Mouse (Mus musculus) heart, postnatal 0 days (tissue): ENCODE measurements around the gene Srf. TPM values are rescaled to one million over a fixed set of nuclear protein-coding genes. Genes with fewer than 3 reads are reported as not detected.

Source experiments
- ATAC-seq: fragments of 200-750 bp; cut with Nextera tagmentation; 2 replicates; pipeline ENCODE4 v1.8.0; 2017; ENCODE audit warnings: low read depth, moderate number of reproducible peaks, moderate library complexity; ENCODE audit not compliant: insufficient read depth
- DNase-seq: peaks from one replicate; pipeline ENCODE4 v3.0.0-alpha.2; 2016; ENCODE audit warnings: low spot score
- H3K27ac ChIP-seq: fragments of 300-500 bp; sonication (generic); 2 replicates; pipeline ENCODE4 v1.5.1; 2014; ENCODE audit warnings: low read depth, mild to moderate bottlenecking
- H3K27me3 ChIP-seq: fragments of 300-500 bp; sonication (generic); 2 replicates; pipeline ENCODE4 v1.6.1; 2014; ENCODE audit warnings: low read length, mixed read lengths; ENCODE audit not compliant: control insufficient read depth, insufficient read depth
- H3K36me3 ChIP-seq: fragments of 300-500 bp; sonication (generic); replicated peaks from 2 replicates; pipeline ENCODE4 v1.6.1; 2014; ENCODE audit warnings: low read length, mixed read lengths; ENCODE audit not compliant: control insufficient read depth, insufficient read depth
- H3K4me1 ChIP-seq: fragments of 300-500 bp; sonication (generic); 2 replicates; pipeline ENCODE4 v1.6.1; 2014; ENCODE audit warnings: antibody characterized with exemption; ENCODE audit not compliant: control insufficient read depth, insufficient read depth
- H3K4me2 ChIP-seq: fragments of 300-500 bp; sonication (generic); 2 replicates; pipeline ENCODE4 v1.6.1; 2014; ENCODE audit warnings: low read depth, mild to moderate bottlenecking, low read length, moderate library complexity
- H3K4me3 ChIP-seq: fragments of 300-500 bp; sonication (generic); 2 replicates; pipeline ENCODE4 v1.5.1; 2014; ENCODE audit warnings: low read depth, low read length
- H3K9ac ChIP-seq: fragments of 300-500 bp; sonication (generic); replicated peaks from 2 replicates; pipeline ENCODE4 v1.6.1; 2014; ENCODE audit warnings: low read depth, low read length, mixed read lengths
- H3K9me3 ChIP-seq: fragments of 300-500 bp; sonication (generic); replicated peaks from 2 replicates; pipeline ENCODE4 v1.6.1; 2016; ENCODE audit warnings: low read length; ENCODE audit not compliant: control insufficient read depth
- CTCF ChIP-seq: IDR thresholded peaks from 2 replicates; pipeline ENCODE4 v1.5.1; 2016; ENCODE audit warnings: antibody characterized with exemption, control low read depth, low read depth
- EP300 ChIP-seq: IDR thresholded peaks from 2 replicates; pipeline ENCODE4 v1.6.1; 2016; ENCODE audit warnings: antibody characterized with exemption, low read depth
- WGBS: fragments of 180-500 bp; shearing (Covaris S2); extraction: QIAGEN DNeasy Blood & Tissue Kit; methylation state at CpG from one replicate; pipeline ENCODE4 v1.1.7; 2014; 5-methylcytosine and 5-hydroxymethylcytosine counted together
- polyA plus RNA-seq: library from polyadenylated mRNA; unstranded; fragments of >200 nt; fragmentation: Nextera tagmentation; extraction: Ambion mirVana; gene quantifications from 2 replicates; pipeline ENCODE4 v1.2.1, GENCODE M21; 2015
- total RNA-seq: library from RNA; depleted of rRNA; stranded (reverse); fragments of >200 nt; gene quantifications from 2 replicates; pipeline ENCODE4 v1.2.3, GENCODE M21; 2014; ENCODE audit warnings: low replicate concordance

Gene Srf
- total and polyA plus RNA-seq, 2 experiments from 2014 or later: 8.8 to 192 TPM

DNA sequence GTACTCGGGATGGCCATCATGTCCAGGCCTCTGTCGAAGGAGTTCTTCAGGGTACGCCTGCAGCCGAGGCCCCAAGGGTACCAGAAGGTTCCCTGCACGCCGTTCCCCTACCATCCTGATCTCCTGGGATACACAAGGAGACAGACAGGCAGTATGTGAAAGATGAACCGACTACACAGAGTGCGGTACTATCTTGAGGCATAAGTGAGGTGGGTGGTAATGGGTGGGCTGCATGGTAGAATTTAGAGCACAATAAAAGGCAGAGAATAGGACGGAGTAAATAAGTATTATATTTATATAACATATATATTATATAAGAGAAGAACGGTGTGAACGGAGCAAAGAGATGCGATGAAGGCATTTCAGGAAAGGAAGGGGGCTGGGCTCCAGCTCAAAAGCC is 12.3 kb downstream of the Srf start:
- TF ChIP-seq EP300 (no peak), CTCF (no peak)
- H3K27me3 ChIP-seq: no peaks in the 10 kb centered on the region
- no peak overlapping the region for H3K9ac ChIP-seq
- H3K4me2 ChIP-seq: no peak overlapping the region
- WGBS: 86% methylated on average over 12 of the region's 12 CpGs
- ATAC-seq (no peak), DNase-seq (no peak)
- H3K4me3 ChIP-seq: no peak overlapping the region
- peaks cover 17% of the 10 kb centered on the region for H3K4me1 ChIP-seq
- no peaks in the 10 kb centered on the region for H3K9me3 ChIP-seq
- H3K36me3 ChIP-seq: peaks cover 30% of the 10 kb centered on the region
- H3K27ac ChIP-seq: no peak overlapping the region

- H3K27ac ChIP-seq: no peak overlapping the region
- 0 out of 2 replicates have a peak, but pooled peaks cover 3% of the 10 kb centered on the region for H3K27me3 ChIP-seq
- TF ChIP-seq CTCF: peak; percentile 96
- no peak for TF ChIP-seq EP300
- no peaks in the 10 kb centered on the region for H3K9me3 ChIP-seq
- WGBS: 36% methylated on average over 12 of the region's 12 CpGs
- H3K36me3 ChIP-seq: peaks cover 7% of the 10 kb centered on the region; the same call in 1 of the 2 replicates
- H3K4me1 ChIP-seq: no peaks in the 10 kb centered on the region
- peak; percentile 62 for ATAC-seq
- H3K4me2 ChIP-seq: no peak overlapping the region
- no peak overlapping the region for H3K9ac ChIP-seq
- no peak overlapping the region for H3K4me3 ChIP-seq
- peak; percentile 77 for DNase-seq
These were observed 30.2 kb downstream of the Srf start for GRCm38 (mm10) chr17:46525579-46526307.

DNA sequence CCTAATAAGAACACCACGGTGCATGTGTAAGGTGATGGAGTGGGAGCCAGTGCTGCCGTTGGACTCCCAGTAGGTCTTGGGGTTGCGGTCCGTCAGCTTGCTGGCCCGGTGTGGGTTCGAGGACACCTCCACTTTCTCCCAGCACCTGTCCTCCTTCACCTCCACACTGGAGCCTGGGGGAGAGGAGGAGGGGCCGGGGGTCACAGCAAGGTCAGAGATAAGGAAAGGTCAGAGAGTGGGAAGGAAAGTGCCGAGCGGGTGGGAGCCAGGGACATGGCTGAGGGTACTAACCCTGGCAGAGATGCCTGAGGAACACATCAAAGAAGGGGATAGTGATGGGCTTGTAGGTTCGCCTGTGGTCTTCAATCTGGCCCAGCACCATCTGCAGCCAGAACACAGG is 30.9 kb downstream of the Srf start:
- Histone ChIP-seq H3K9ac (no peak overlapping the region), H3K36me3 (peaks cover 7% of the 10 kb centered on the region; the same call in 1 of the 2 replicates), H3K27me3 (0 out of 2 replicates have a peak, but pooled peaks cover 6% of the 10 kb centered on the region), H3K4me1 (no peaks in the 10 kb centered on the region), H3K27ac (no peak overlapping the region), H3K4me2 (no peak overlapping the region), H3K4me3 (no peak overlapping the region), H3K9me3 (no peaks in the 10 kb centered on the region)
- WGBS: 77% methylated on average over 10 of the region's 10 CpGs
- no peak for ATAC-seq
- DNase-seq: no peak
- TF ChIP-seq CTCF (no peak), EP300 (no peak)

DNA sequence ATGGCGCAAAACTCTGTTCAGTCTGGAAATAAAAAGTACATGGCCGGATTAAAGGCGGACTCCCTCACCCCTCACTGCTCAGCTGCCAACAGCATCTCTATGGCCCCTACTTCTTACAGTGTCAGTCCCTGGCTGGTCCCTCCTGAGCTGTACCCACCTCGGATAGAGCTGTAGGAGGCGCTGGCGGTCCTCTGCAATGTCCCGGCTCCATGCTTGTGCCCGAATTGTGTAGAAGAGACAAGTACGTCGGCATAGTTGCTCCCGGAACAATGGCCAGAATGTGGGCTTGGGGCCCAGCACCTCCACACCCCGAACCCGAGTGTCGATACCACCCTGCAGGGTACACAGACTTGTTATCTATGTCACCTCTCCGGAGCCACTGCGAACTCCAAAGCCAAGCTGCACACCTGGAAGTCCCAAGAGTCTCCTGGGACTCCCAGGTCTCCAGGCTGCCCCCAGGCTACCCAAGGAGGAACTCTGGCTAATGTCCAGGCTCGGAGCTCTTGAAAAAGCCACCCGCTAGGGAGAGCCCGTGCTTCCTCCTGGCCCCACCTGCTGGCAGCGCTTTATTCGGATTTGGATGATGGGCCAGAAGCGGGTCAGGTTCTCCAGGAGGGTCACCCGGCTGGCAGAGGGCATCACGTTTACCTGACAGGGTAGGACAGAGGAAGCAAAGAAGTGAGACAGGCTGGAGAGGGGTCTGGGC is 33.9 kb downstream of the Srf start:
- TF ChIP-seq CTCF: peak; percentile 31
- no peak for TF ChIP-seq EP300
- H3K4me1 ChIP-seq: no peaks in the 10 kb centered on the region
- no peaks in the 10 kb centered on the region for H3K9me3 ChIP-seq
- no peaks in the 10 kb centered on the region for H3K36me3 ChIP-seq
- WGBS: 45% methylated on average over 24 of the region's 24 CpGs
- no peak overlapping the region for H3K4me3 ChIP-seq
- no peak overlapping the region for H3K4me2 ChIP-seq
- no peak overlapping the region for H3K9ac ChIP-seq
- H3K27me3 ChIP-seq: 0 out of 2 replicates have a peak, but pooled peaks cover 8% of the 10 kb centered on the region
- no peak for ATAC-seq
- H3K27ac ChIP-seq: no peak overlapping the region
- no peak for DNase-seq

DNA sequence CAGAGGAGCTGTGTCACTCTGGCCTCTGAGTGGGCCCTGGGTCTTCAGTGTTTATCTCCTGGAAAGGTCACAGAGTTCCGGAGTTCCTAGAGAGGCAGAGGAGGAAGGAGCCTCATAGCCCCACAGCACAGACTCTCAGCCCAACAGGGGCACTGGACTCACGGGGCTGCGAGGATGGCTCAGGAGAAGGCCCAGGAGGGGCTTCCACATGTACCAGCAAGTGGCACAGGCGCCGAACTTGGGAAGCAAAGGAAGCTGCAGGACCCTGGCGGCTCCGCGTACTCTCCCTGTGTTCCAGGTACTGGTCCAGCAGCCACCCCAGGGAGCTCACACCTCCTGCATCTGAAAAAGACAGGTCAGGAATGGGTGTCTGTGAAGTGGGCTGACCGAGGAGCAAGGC is 34.8 kb downstream of the Srf start:
- Histone ChIP-seq H3K36me3 (no peaks in the 10 kb centered on the region), H3K4me2 (peak overlapping the region; percentile 47; the same call in 1 of the 2 replicates), H3K4me3 (peak overlapping the region; percentile 13; the same call in 1 of the 2 replicates), H3K9me3 (no peaks in the 10 kb centered on the region), H3K27ac (no peak overlapping the region), H3K27me3 (0 out of 2 replicates have a peak, but pooled peaks cover 8% of the 10 kb centered on the region), H3K9ac (peak overlapping the region; percentile 17; the same call in 1 of the 2 replicates), H3K4me1 (no peaks in the 10 kb centered on the region)
- no peak for DNase-seq
- WGBS: 70% methylated on average over 9 of the region's 9 CpGs
- TF ChIP-seq CTCF: no peak
- no peak for ATAC-seq
